Mouse (Mus musculus) MEL (cell line): ENCODE results near the gene Tmem143.

Source experiments
- CTCF ChIP-seq, 3 experiments: IDR thresholded peaks in 2 of 3; conservative IDR thresholded peaks in 1 of 3; 2 replicates each; pipeline ENCODE4 v1.5.1; 2011 to 2012; ENCODE audit warnings: low read length in 3 of 3, low read depth in 2 of 3, mild to moderate bottlenecking in 2 of 3, improper control_type of control experiment in 1 of 3, inconsistent platforms in 1 of 3, mixed read lengths in 1 of 3, moderate library complexity in 1 of 3; ENCODE audit not compliant: control insufficient read depth in 1 of 3, insufficient read depth in 1 of 3, poor library complexity in 1 of 3, severe bottlenecking in 1 of 3
- POLR2A ChIP-seq, 2 experiments: IDR thresholded peaks; 2 replicates each; pipeline ENCODE4 v1.6.1; 2011 to 2012; ENCODE audit warnings: low read length in 2 of 2, mild to moderate bottlenecking in 2 of 2, control low read depth in 1 of 2, improper control_type of control experiment in 1 of 2, low read depth in 1 of 2, moderate library complexity in 1 of 2; ENCODE audit not compliant: control insufficient read depth in 1 of 2, insufficient read depth in 1 of 2, poor library complexity in 1 of 2
- ZNF384 ChIP-seq: IDR thresholded peaks from 2 replicates; pipeline ENCODE4 v1.6.1; 2012; ENCODE audit warnings: low read depth, mild to moderate bottlenecking, inconsistent platforms, low read length, improper control_type of control experiment

GRCm38 (mm10) chr7:45897258-45897757, 567 bp downstream of the Tmem143 start:
- TF ChIP-seq POLR2A (IDR thresholded peaks at IDR 0.05; ENCODE audit: control insufficient read depth in 1 of 2, insufficient read depth in 1 of 2, low read depth in 1 of 2, low read length in 2 of 2, poor library complexity in 1 of 2) (peak; percentile 59 to 71), CTCF (IDR thresholded peaks at IDR 0.05 in 2 of 3, conservative IDR thresholded peaks at IDR 0.05 in 1 of 3; ENCODE audit: control insufficient read depth in 1 of 3, insufficient read depth in 1 of 3, low read depth in 2 of 3, low read length in 3 of 3, poor library complexity in 1 of 3, severe bottlenecking in 1 of 3) (no peak), ZNF384 (no peak)
